Mouse (Mus musculus) intestine, embryonic 14.5 days (tissue): ENCODE results near the gene Ficd. TPM values are rescaled to one million over a fixed set of nuclear protein-coding genes. Genes with fewer than 3 reads are reported as not detected.

Experiments used
- ATAC-seq: fragments of 200-750 bp; cut with Nextera tagmentation; replicated peaks from 2 replicates; pipeline ENCODE4 v1.8.0; 2017; ENCODE audit warnings: low read depth, moderate number of reproducible peaks, moderate TSS enrichment, moderate library complexity; ENCODE audit not compliant: low FRiP score, low TSS enrichment
- DNase-seq: peaks from one replicate; pipeline ENCODE4 v3.0.0-alpha.2; 2018; ENCODE audit warnings: low spot score
- H3K27ac ChIP-seq: fragments of 300-500 bp; sonication (generic); 2 replicates; pipeline ENCODE4 v1.5.1; 2014; ENCODE audit warnings: low read depth, mild to moderate bottlenecking, control low read depth
- H3K27me3 ChIP-seq: fragments of 300-500 bp; sonication (generic); replicated peaks from 2 replicates; pipeline ENCODE4 v1.6.1; 2014; ENCODE audit warnings: low read length, control low read depth; ENCODE audit not compliant: control insufficient read depth, insufficient read depth
- H3K36me3 ChIP-seq: fragments of 300-500 bp; sonication (generic); 2 replicates; pipeline ENCODE4 v1.6.1; 2014; ENCODE audit warnings: low read length, control low read depth; ENCODE audit not compliant: control insufficient read depth, insufficient read depth
- H3K4me1 ChIP-seq: fragments of 300-500 bp; sonication (generic); replicated peaks from 2 replicates; pipeline ENCODE4 v1.6.1; 2014; ENCODE audit warnings: low read length, control low read depth, mixed read lengths; ENCODE audit not compliant: control insufficient read depth, insufficient read depth
- H3K4me2 ChIP-seq: fragments of 300-500 bp; sonication (generic); 2 replicates; pipeline ENCODE4 v1.6.1; 2014; ENCODE audit warnings: low read length
- H3K4me3 ChIP-seq: fragments of 300-500 bp; sonication (generic); 2 replicates; pipeline ENCODE4 v1.5.1; 2014; ENCODE audit warnings: low read depth, low read length, control low read depth, mixed read lengths
- H3K9ac ChIP-seq: fragments of 300-500 bp; sonication (generic); 2 replicates; pipeline ENCODE4 v1.6.1; 2014; ENCODE audit warnings: mild to moderate bottlenecking, low read length
- H3K9me3 ChIP-seq: fragments of 300-500 bp; sonication (generic); 2 replicates; pipeline ENCODE4 v1.6.1; 2016; ENCODE audit warnings: low read length, control low read depth; ENCODE audit not compliant: control insufficient read depth
- WGBS: fragments of 180-500 bp; shearing (Covaris S2); extraction: QIAGEN DNeasy Blood & Tissue Kit; methylation state at CpG from one replicate; pipeline ENCODE4 v1.1.7; 2014; 5-methylcytosine and 5-hydroxymethylcytosine counted together
- polyA plus RNA-seq: library from polyadenylated mRNA; unstranded; fragments of >200 nt; fragmentation: Nextera tagmentation; extraction: Ambion mirVana; gene quantifications from 2 replicates; pipeline ENCODE4 v1.2.1, GENCODE M21; 2014

Gene Ficd
- 3.3 and 3.6 TPM in 2 replicates for polyA plus RNA-seq

- Histone ChIP-seq H3K27me3 (no peaks in the 10 kb centered on the region), H3K4me1 (peaks cover 9% of the 10 kb centered on the region; the same call in 1 of the 2 replicates), H3K9ac (peak within 1 kb of the TSS; percentile 83), H3K36me3 (peaks cover 29% of the 10 kb centered on the region), H3K27ac (peak within 1 kb of the TSS; percentile 96), H3K9me3 (no peaks in the 10 kb centered on the region), H3K4me2 (peak within 1 kb of the TSS; percentile 89), H3K4me3 (peak within 1 kb of the TSS; percentile 49)
- 1% methylated on average over 68 of the region's 71 CpGs for WGBS
- DNase-seq (peak; percentile 96), ATAC-seq (peak; percentile 95)
Observed at GRCm38 (mm10) chr5:113735345-113736112, at the start of gene Ficd. Gene Ficd (plus strand): TSS chr5:113735803.

DNA sequence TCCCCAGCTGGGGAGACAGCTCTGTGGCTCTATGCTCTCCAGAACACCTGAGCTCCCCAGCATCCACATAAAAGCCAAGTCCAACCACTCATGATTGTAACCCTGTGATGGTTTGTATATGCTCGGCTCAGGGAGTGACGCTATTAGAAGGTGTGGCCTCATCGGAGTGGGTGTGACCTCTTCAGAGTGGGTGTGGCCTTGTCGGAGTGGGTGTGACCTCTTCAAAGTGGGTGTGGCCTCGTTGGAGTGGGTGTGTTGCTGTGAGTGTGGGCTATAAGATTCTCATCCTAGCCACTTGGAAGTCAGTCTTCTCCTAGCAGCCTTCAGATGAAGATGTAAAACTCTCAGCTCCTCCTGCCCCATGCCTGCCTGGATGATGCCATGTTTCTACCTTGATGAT, 48.1 kb upstream of the Ficd start:
- Histone ChIP-seq H3K4me2 (no peak overlapping the region), H3K9ac (no peak overlapping the region), H3K9me3 (no peaks in the 10 kb centered on the region), H3K27me3 (no peaks in the 10 kb centered on the region), H3K36me3 (no peaks in the 10 kb centered on the region), H3K4me1 (no peaks in the 10 kb centered on the region), H3K27ac (no peak overlapping the region), H3K4me3 (no peak overlapping the region)
- WGBS, result 78% methylated on average over 5 of the region's 5 CpGs
- no peak for ATAC-seq
- no peak for DNase-seq

DNA sequence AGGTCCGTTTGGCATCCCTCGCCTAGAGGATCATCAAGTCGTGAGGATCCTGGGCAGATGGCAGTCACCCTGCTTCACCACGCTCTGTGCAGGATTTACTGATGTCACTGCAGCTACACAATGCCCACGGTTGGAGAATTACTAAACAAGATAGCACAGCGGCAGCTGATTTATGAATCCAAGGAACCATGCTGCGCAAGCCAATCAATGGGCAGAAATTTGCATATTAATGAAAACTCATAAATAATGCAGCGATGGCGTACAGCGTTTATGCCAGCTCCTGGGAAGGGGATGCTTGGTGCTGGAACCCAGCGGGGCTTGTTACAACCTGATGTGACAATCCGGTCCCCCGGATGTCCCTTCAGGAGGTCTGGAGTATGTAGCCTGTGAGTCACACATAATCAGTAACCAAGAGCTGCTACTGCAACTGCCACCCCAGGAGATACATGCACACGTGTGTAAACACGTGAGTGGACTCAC, 45.5 kb upstream of the Ficd start:
- H3K9me3 ChIP-seq, result no peaks in the 10 kb centered on the region
- no peak overlapping the region for H3K4me2 ChIP-seq
- ATAC-seq (no peak), DNase-seq (no peak)
- no peaks in the 10 kb centered on the region for H3K36me3 ChIP-seq
- 79% methylated on average over 15 of the region's 15 CpGs for WGBS
- H3K9ac ChIP-seq, result no peak overlapping the region
- H3K27ac ChIP-seq, result no peak overlapping the region
- H3K4me1 ChIP-seq, result peaks cover 7% of the 10 kb centered on the region
- H3K27me3 ChIP-seq, result no peaks in the 10 kb centered on the region
- no peak overlapping the region for H3K4me3 ChIP-seq

- Histone ChIP-seq H3K4me2 (no peak overlapping the region), H3K36me3 (no peaks in the 10 kb centered on the region), H3K27ac (no peak overlapping the region), H3K27me3 (no peaks in the 10 kb centered on the region), H3K4me3 (no peak overlapping the region), H3K9ac (no peak overlapping the region), H3K4me1 (peaks cover 11% of the 10 kb centered on the region), H3K9me3 (no peaks in the 10 kb centered on the region)
- ATAC-seq (no peak), DNase-seq (no peak)
- WGBS, result 95% methylated on average over 2 of the region's 2 CpGs
Observed at GRCm38 (mm10) chr5:113690866-113691265, 44.7 kb upstream of the Ficd start.

GRCm38 (mm10) chr5:113693196-113693755, 42.3 kb upstream of the Ficd start:
- DNase-seq, result no peak
- ATAC-seq, result no peak
- Histone ChIP-seq H3K27me3 (no peaks in the 10 kb centered on the region), H3K4me3 (no peak overlapping the region), H3K27ac (no peak overlapping the region), H3K4me2 (no peak overlapping the region), H3K9me3 (no peaks in the 10 kb centered on the region), H3K4me1 (peaks cover 11% of the 10 kb centered on the region), H3K36me3 (no peaks in the 10 kb centered on the region), H3K9ac (no peak overlapping the region)
- WGBS, result 88% methylated on average over 8 of the region's 8 CpGs

- peak overlapping the region; percentile 7; the same call in 1 of the 2 replicates for H3K27ac ChIP-seq
Observed at GRCm38 (mm10) chr5:113694000-113694399, 41.6 kb upstream of the Ficd start.

DNA sequence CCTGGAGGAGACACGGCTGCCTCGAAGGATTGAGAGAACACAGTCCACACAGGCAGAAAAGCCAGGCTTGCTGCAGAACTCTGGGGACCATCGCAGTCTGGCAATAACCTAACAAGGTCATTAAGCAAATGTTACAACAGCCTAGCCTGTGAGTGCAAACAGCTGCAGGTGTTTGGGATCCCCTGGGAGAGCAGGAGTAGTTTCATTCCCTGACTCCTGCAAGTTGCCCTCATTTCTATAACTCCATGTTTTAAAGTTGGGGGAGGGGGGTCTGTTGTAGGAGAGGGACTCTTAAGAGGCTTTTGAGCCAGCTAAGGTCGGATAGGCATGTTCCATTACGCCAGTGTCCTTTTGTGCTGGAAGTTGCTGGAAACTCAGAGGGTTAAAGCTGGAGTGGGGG, 41.2 kb upstream of the Ficd start:
- H3K27ac ChIP-seq, result peak overlapping the region; percentile 7; the same call in 1 of the 2 replicates
- H3K9ac ChIP-seq, result no peak overlapping the region
- no peak overlapping the region for H3K4me3 ChIP-seq
- no peaks in the 10 kb centered on the region for H3K36me3 ChIP-seq
- H3K9me3 ChIP-seq, result no peaks in the 10 kb centered on the region
- 10% methylated on average over 5 of the region's 5 CpGs for WGBS
- H3K4me1 ChIP-seq, result peaks cover 11% of the 10 kb centered on the region
- DNase-seq (no peak), ATAC-seq (no peak)
- H3K27me3 ChIP-seq, result no peaks in the 10 kb centered on the region
- no peak overlapping the region for H3K4me2 ChIP-seq

More at GRCm38 (mm10) chr5:113694000-113694399, 41.6 kb upstream of the Ficd start:
- Histone ChIP-seq H3K27me3 (no peaks in the 10 kb centered on the region), H3K4me2 (no peak overlapping the region), H3K4me1 (peaks cover 11% of the 10 kb centered on the region), H3K9ac (no peak overlapping the region), H3K9me3 (no peaks in the 10 kb centered on the region), H3K36me3 (no peaks in the 10 kb centered on the region), H3K4me3 (no peak overlapping the region)
- DNase-seq, result no peak
- ATAC-seq, result no peak
- WGBS, result 31% methylated on average over 4 of the region's 4 CpGs

- DNase-seq (no peak), ATAC-seq (no peak)
- Histone ChIP-seq H3K4me2 (no peak overlapping the region), H3K9ac (no peak overlapping the region), H3K27ac (no peak overlapping the region), H3K4me1 (0 out of 2 replicates have a peak, but pooled peaks cover under 1% of the 10 kb centered on the region), H3K36me3 (no peaks in the 10 kb centered on the region), H3K27me3 (no peaks in the 10 kb centered on the region), H3K9me3 (no peaks in the 10 kb centered on the region), H3K4me3 (no peak overlapping the region)
- WGBS, result 74% methylated on average over 19 of the region's 19 CpGs
Observed at GRCm38 (mm10) chr5:113700388-113701023, 35.1 kb upstream of the Ficd start.
